Mouse (Mus musculus) brain, embryonic 14.5 days (tissue): ENCODE results near the gene Zfp821. TPM values are rescaled to one million over a fixed set of nuclear protein-coding genes. Genes with fewer than 3 reads are reported as not detected.
A peak's percentile ranks its signal among the peaks of the same experiment; 100 is the strongest.

ENCODE experiments used
- DNase-seq: peaks from one replicate; pipeline ENCODE4 v3.0.0-alpha.2; 2011; ENCODE audit warnings: low read depth
- CTCF ChIP-seq: fragments of 200-500 bp; IDR thresholded peaks from 2 replicates; pipeline ENCODE4 v1.5.1; 2012; ENCODE audit warnings: inconsistent platforms, mild to moderate bottlenecking, moderate library complexity, borderline replicate concordance; ENCODE audit not compliant: insufficient read depth, insufficient read length; ENCODE audit errors: extremely low read depth
- POLR2A ChIP-seq: fragments of 200-500 bp; IDR thresholded peaks from 2 replicates; pipeline ENCODE4 v1.6.1; 2012; ENCODE audit warnings: mild to moderate bottlenecking, inconsistent platforms, borderline replicate concordance; ENCODE audit not compliant: poor library complexity, insufficient read depth, insufficient read length, severe bottlenecking; ENCODE audit errors: extremely low read depth
- polyA plus RNA-seq: library from polyadenylated mRNA; depleted of rRNA; stranded (reverse); fragments of >200 nt; gene quantifications from 2 replicates; pipeline ENCODE4 v1.2.3, GENCODE M21; 2012

Zfp821 gene
- polyA plus RNA-seq, 1 experiment, result 107 TPM

GRCm38 (mm10) chr8:109692443-109693145 is 12.8 kb upstream of the Zfp821 start:
- peak; percentile 53 for DNase-seq
- TF ChIP-seq CTCF (no peak), POLR2A (no peak)

GRCm38 (mm10) chr8:109693146-109693900 is 12.0 kb upstream of the Zfp821 start, which contains the start of gene Ist1:
TSS of gene Ist1 (minus strand) at chr8:109693260.
- peak; percentile 99 for DNase-seq
- no peak for TF ChIP-seq CTCF
- peak; percentile 76; the same call in 1 of the 2 replicates for TF ChIP-seq POLR2A

- DNase-seq, result no peak
- TF ChIP-seq CTCF, result no peak
- TF ChIP-seq POLR2A, result no peak
Measured at GRCm38 (mm10) chr8:109694154-109694553, 11.2 kb upstream of the Zfp821 start.

- TF ChIP-seq CTCF (no peak), POLR2A (no peak)
- no peak for DNase-seq
Measured at GRCm38 (mm10) chr8:109697754-109698153, 7.6 kb upstream of the Zfp821 start.

DNA sequence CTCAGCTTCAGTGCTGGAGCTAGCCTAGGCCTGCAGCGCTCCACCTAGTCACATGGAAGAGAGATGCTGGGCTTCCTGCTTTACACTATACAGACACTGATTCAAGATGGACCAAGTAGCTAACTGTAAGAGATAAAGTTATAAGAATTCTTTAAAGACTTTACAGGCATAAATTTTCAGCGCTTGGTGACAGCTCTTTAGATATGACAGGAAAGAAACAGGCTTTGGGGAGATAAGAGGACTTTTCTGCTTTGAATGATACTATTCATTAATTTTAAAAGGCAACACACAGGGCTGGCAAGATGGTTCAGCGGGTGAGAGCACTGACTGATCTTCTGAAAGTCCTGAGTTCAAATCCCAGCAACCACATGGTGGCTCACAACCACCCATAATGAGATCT is 6.9 kb upstream of the Zfp821 start:
- no peak for DNase-seq
- TF ChIP-seq CTCF (no peak), POLR2A (no peak)

- TF ChIP-seq CTCF (no peak), POLR2A (no peak)
Measured at GRCm38 (mm10) chr8:109704565-109705319, 604 bp upstream of the Zfp821 start.

DNA sequence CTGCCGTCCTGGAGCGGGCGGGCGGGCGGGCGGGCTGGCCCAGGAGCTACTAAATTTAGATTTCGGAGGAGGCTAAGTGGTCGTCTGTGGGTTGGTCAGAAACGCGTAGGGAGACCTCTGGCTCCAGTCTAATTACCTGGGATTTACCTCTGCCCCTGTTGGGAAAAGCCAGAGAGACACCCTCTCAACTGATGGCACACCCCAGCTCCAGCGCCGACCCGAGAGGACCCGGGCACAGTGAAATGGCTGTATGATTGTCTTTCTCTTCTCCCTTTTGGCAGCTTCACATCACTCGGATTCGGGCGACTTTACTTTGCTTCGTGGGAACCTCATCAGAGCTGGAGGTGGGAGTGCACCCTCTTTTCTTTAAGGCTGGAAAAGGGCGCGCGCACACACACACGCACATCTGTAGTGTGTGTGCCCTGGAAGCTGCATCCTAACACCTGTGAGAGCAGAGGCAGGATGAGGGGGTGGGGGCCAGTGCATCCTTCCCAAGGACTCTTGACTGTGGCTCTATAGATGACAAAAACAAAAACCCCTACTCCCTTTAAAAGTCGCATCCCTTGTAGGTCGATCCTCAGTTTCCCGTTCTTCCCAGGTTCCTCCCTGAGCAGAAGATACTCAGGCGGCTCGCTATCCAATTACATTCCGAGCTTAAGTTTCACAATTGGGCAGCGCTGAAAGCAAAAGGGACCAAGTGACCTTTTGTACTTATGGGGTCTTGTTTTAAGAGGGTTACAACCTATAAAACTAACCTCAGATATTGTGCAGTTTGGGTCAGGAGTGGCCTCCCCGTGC is 929 bp downstream of the Zfp821 start:
- TF ChIP-seq CTCF, result no peak
- TF ChIP-seq POLR2A, result no peak
- DNase-seq, result peak; percentile 45

More at GRCm38 (mm10) chr8:109704565-109705319, 604 bp upstream of the Zfp821 start:
- DNase-seq, result no peak

- TF ChIP-seq CTCF (peak; percentile 93), POLR2A (no peak)
- DNase-seq, result peak; percentile 76
Measured at GRCm38 (mm10) chr8:109706874-109707237, 1.5 kb downstream of the Zfp821 start.

DNA sequence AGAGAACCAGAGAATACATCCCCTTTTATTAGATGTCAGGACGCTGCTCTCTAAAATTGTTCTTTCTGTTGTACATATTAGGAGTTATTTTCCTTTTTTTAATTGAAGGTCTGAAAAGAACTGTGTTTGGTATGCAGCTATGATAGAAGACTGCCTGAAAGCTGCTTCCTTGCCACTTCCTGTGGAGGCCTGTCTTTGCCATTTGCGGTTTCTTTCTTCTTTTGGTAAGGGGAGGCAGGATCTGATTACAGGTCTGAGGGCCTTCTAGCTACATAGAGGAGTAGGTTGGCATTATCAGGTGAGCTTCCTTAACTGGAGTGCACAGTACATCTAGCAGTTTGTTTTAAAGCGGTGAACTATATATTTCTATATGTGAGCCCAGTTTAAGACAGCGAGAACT is 2.6 kb downstream of the Zfp821 start:
- DNase-seq, result no peak
- no peak for TF ChIP-seq CTCF
- TF ChIP-seq POLR2A, result no peak

GRCm38 (mm10) chr8:109712521-109712920 is 7.2 kb downstream of the Zfp821 start:
- no peak for DNase-seq
- TF ChIP-seq CTCF (no peak), POLR2A (no peak)
